Mouse (Mus musculus) MEL (cell line): ENCODE measurements at regions not wholly inside any gene's neighbourhood (a gene's known extent, or its start where the extent isn't known, plus 50 kb on each side); places are given as distances from the start of the nearest gene placed in this dataset.

Experiments
- CTCF ChIP-seq, 3 experiments: IDR thresholded peaks in 2 of 3; conservative IDR thresholded peaks in 1 of 3; 2 replicates each; pipeline ENCODE4 v1.5.1; 2011 to 2012; ENCODE audit warnings: low read length in 3 of 3, low read depth in 2 of 3, mild to moderate bottlenecking in 2 of 3, improper control_type of control experiment in 1 of 3, inconsistent platforms in 1 of 3, mixed read lengths in 1 of 3, moderate library complexity in 1 of 3; ENCODE audit not compliant: control insufficient read depth in 1 of 3, insufficient read depth in 1 of 3, poor library complexity in 1 of 3, severe bottlenecking in 1 of 3
- GABPA ChIP-seq: IDR thresholded peaks from 2 replicates; pipeline ENCODE4 v1.6.1; 2012; ENCODE audit warnings: low read depth, mild to moderate bottlenecking, inconsistent platforms, low read length, improper control_type of control experiment, moderate library complexity

DNA sequence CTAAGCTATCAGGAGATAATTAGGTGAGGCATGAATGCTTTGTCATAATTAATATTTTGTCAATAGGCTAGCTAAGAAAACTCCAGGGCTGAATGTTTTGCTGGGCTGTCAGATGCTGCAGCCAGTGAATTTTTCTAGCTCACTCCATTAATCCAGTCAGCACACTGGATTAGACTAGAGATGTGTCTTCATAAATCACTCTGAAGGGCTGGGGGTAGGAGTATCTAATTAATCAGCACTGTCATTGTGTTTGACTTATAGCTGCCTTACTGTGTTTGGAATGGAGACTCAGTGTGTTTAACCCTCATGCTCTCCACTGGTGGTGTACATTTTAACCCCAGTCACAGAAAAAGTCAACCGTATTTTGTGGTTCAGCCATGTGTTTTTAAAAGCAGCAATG lies 179.9 kb upstream of the Isl1 start:
- no peak for TF ChIP-seq GABPA
- TF ChIP-seq CTCF (IDR thresholded peaks at IDR 0.05 in 2 of 3, conservative IDR thresholded peaks at IDR 0.05 in 1 of 3; ENCODE audit: control insufficient read depth in 1 of 3, insufficient read depth in 1 of 3, low read depth in 2 of 3, low read length in 3 of 3, poor library complexity in 1 of 3, severe bottlenecking in 1 of 3), result no peak
